ENCODE assay signal across 9 mouse cellular contexts in the genomic region with DNA sequence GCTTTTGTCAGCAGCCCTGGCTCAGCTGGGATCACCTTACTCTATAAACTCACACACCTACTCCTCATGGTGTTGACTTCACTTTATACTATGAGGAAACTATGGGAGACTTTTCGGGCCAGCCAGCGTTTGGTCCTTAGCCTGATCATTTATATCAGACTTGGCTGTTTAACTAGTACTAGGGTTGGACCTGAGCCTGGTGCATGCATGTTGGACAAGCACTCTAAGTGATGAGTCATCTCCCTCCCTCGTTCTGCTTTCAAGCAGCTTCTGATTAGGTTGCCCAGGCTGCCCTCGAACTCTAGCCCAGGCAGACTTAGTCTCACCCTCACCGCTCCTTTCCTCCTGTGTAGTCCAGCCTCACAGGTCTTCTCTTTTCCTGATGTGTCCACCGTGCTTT. TPM values are rescaled to one million over a fixed set of nuclear protein-coding genes. Genes with fewer than 3 reads are reported as not detected.
DNase-seq lines count a peak whose midpoint lies in the region; ATAC-seq and TF ChIP-seq lines count a peak whose summit lies in the region.
"Had no signal": no experiment of that assay in that cellular context is flagged by ENCODE, and none has a peak within 500 bp of the region (broad histone marks: within the 10 kb centered on the region; RNA-seq: fewer than 3 reads in every experiment).

No protein-coding gene starts in this region.

- TF ChIP-seq CTCF in small intestine, adult 2 months (IDR thresholded peaks at IDR 0.05; ENCODE audit: extremely low read depth, insufficient read length, insufficient replicate concordance, low read depth, low read length), result no peak

- WGBS in forebrain, embryonic 13.5 days, result 94% methylated on average over 6 of the region's 6 CpGs
- 91% methylated on average over 6 of the region's 6 CpGs for WGBS in forebrain, embryonic 12.5 days
- 68% methylated on average over 6 of the region's 6 CpGs for WGBS in heart, embryonic 13.5 days
- 41% methylated on average over 6 of the region's 6 CpGs for WGBS in small intestine, adult 2 months

- DNase-seq in ovary, postnatal 36 days (ENCODE audit: low spot score), result peak; percentile 10
- no peak for DNase-seq in ovary, postnatal 10 days (ENCODE audit: low spot score)
- no peak for DNase-seq in cerebellum, adult 9-11 months
- DNase-seq in T-cell, adult 2 months (ENCODE audit: low spot score), result no peak

- no peak for TF ChIP-seq POLR2A in small intestine, adult 2 months (IDR thresholded peaks at IDR 0.05; ENCODE audit: low read depth, low read length)

- H3K4me2 ChIP-seq in forebrain, embryonic 13.5 days, result peak overlapping the region; percentile 4; the same call in 1 of the 2 replicates
- no peak overlapping the region for H3K4me2 ChIP-seq in forebrain, embryonic 12.5 days
- H3K4me2 ChIP-seq in heart, embryonic 13.5 days, result peak overlapping the region; percentile 85

- no peak for ATAC-seq in forebrain, embryonic 13.5 days
- no peak for ATAC-seq in forebrain, embryonic 12.5 days (ENCODE audit: low FRiP score)
- ATAC-seq in heart, embryonic 13.5 days (ENCODE audit: extremely low read depth, insufficient number of reproducible peaks, low FRiP score, low TSS enrichment), result no peak

- H3K27ac ChIP-seq in forebrain, embryonic 13.5 days, result no peak overlapping the region
- H3K27ac ChIP-seq in forebrain, embryonic 12.5 days, result no peak overlapping the region
- no peak overlapping the region for H3K27ac ChIP-seq in heart, embryonic 13.5 days (replicated peaks)
- peak overlapping the region; percentile 39; the same call in 1 of the 2 replicates for H3K27ac ChIP-seq in small intestine, adult 2 months (ENCODE audit: insufficient read depth, low read depth, low read length)
- H3K27ac ChIP-seq: limb, embryonic 12.5 days had no signal

- H3K9ac ChIP-seq in forebrain, embryonic 13.5 days, result no peak overlapping the region
- no peak overlapping the region for H3K9ac ChIP-seq in forebrain, embryonic 12.5 days
- H3K9ac ChIP-seq in heart, embryonic 13.5 days, result no peak overlapping the region
- H3K9ac ChIP-seq: limb, embryonic 12.5 days had no signal

- no peaks in the 10 kb centered on the region for H3K27me3 ChIP-seq in forebrain, embryonic 13.5 days
- H3K27me3 ChIP-seq in forebrain, embryonic 12.5 days, result no peaks in the 10 kb centered on the region
- no peaks in the 10 kb centered on the region for H3K27me3 ChIP-seq in heart, embryonic 13.5 days (replicated peaks)
- H3K27me3 ChIP-seq in small intestine, adult 2 months (ENCODE audit: control insufficient read depth, insufficient read depth, low read length), result no peaks in the 10 kb centered on the region
- H3K27me3 ChIP-seq: limb, embryonic 12.5 days had no signal

- H3K4me1 ChIP-seq in forebrain, embryonic 13.5 days, result peaks cover 20% of the 10 kb centered on the region
- peaks cover 10% of the 10 kb centered on the region for H3K4me1 ChIP-seq in forebrain, embryonic 12.5 days
- H3K4me1 ChIP-seq in heart, embryonic 13.5 days, result peaks cover 41% of the 10 kb centered on the region
- peaks cover 5% of the 10 kb centered on the region; the same call in 1 of the 2 replicates for H3K4me1 ChIP-seq in small intestine, adult 2 months (ENCODE audit: control insufficient read depth, insufficient read depth, insufficient read length, low read length)

- no peaks in the 10 kb centered on the region for H3K9me3 ChIP-seq in forebrain, embryonic 13.5 days (replicated peaks)
- no peaks in the 10 kb centered on the region for H3K9me3 ChIP-seq in forebrain, embryonic 12.5 days
- H3K9me3 ChIP-seq in heart, embryonic 13.5 days, result no peaks in the 10 kb centered on the region
- H3K9me3 ChIP-seq: limb, embryonic 12.5 days had no signal

- no peak overlapping the region for H3K4me3 ChIP-seq in forebrain, embryonic 13.5 days
- no peak overlapping the region for H3K4me3 ChIP-seq in forebrain, embryonic 12.5 days (replicated peaks)
- H3K4me3 ChIP-seq in heart, embryonic 13.5 days, result peak overlapping the region; percentile 94
- H3K4me3 ChIP-seq in small intestine, adult 2 months (ENCODE audit: low read depth, low read length), result no peak overlapping the region
- H3K4me3 ChIP-seq: limb, embryonic 12.5 days had no signal

- H3K36me3 ChIP-seq in forebrain, embryonic 13.5 days (ENCODE audit: poor library complexity, severe bottlenecking), result peaks cover 21% of the 10 kb centered on the region
- H3K36me3 ChIP-seq in forebrain, embryonic 12.5 days (replicated peaks), result peaks cover 14% of the 10 kb centered on the region
- H3K36me3 ChIP-seq in heart, embryonic 13.5 days, result peaks cover 35% of the 10 kb centered on the region
- H3K36me3 ChIP-seq in small intestine, adult 2 months (ENCODE audit: control insufficient read depth, insufficient read depth, low read length), result peaks cover 17% of the 10 kb centered on the region

RNA-seq across cellular contexts. Expression of a gene that starts 2.3 kb away (rescaled TPM):
- polyA plus RNA-seq in forebrain, embryonic 13.5 days (2015; fragmentation: Nextera tagmentation; extraction: Ambion mirVana), result 4.1 and 4.5 TPM in 2 replicates
- polyA plus RNA-seq in forebrain, embryonic 12.5 days (2016; fragmentation: Nextera tagmentation; extraction: Ambion mirVana), result 5.9 and 6.0 TPM in 2 replicates
- polyA plus RNA-seq in heart, embryonic 13.5 days (2015; fragmentation: Nextera tagmentation; extraction: Ambion mirVana), result 4.3 and 4.5 TPM in 2 replicates
- polyA plus RNA-seq in small intestine, adult 2 months (2012; rRNA removed), result 17.5 and 34.0 TPM in 2 replicates

RNA-seq across cellular contexts. Expression of a gene that starts 6.7 kb away (rescaled TPM):
- polyA plus RNA-seq in forebrain, embryonic 13.5 days (2015; fragmentation: Nextera tagmentation; extraction: Ambion mirVana), result 0.10 TPM in 2 replicates
- 0.27 and 0.31 TPM in 2 replicates for polyA plus RNA-seq in forebrain, embryonic 12.5 days (2016; fragmentation: Nextera tagmentation; extraction: Ambion mirVana)
- 52.6 and 58.0 TPM in 2 replicates for polyA plus RNA-seq in heart, embryonic 13.5 days (2015; fragmentation: Nextera tagmentation; extraction: Ambion mirVana)
- 0.06 and 0.08 TPM in 2 replicates for polyA plus RNA-seq in small intestine, adult 2 months (2012; rRNA removed)

Comparison
In these comparisons a context has a peak if more than half of its experiments do, and no peak if none do; other contexts are left out.
1. RNA of a gene that starts 6.7 kb away (polyA plus RNA-seq): 52.6 to 58.0 TPM in heart, embryonic 13.5 days; 0.27 to 0.31 TPM in forebrain, embryonic 12.5 days, 0.10 TPM in forebrain, embryonic 13.5 days and 0.06 to 0.08 TPM in small intestine, adult 2 months; every median in the first group is over 10 times any median in the second.